Mouse (Mus musculus) liver, postnatal 0 days (tissue): ENCODE data around the gene Gpr155.

Source experiments
- CTCF ChIP-seq: sonication (generic); IDR thresholded peaks from 2 replicates; pipeline ENCODE4 v1.5.1; 2016; ENCODE audit warnings: antibody characterized with exemption, low read depth
- EP300 ChIP-seq: IDR thresholded peaks from 2 replicates; pipeline ENCODE4 v1.6.1; 2016; ENCODE audit warnings: antibody characterized with exemption, low read depth, mild to moderate bottlenecking

- TF ChIP-seq CTCF = no peak
- no peak for TF ChIP-seq EP300
Observed at GRCm38 (mm10) chr2:73378326-73378725, 8.0 kb downstream of the Gpr155 start.
